Mouse (Mus musculus): ENCODE results near the gene Hoxb9. TPM values are rescaled to one million over a fixed set of nuclear protein-coding genes. Genes with fewer than 3 reads are reported as not detected.
A peak's percentile ranks its signal among the peaks of the same experiment; 100 is the strongest.

Gene Hoxb9
- polyA plus RNA-seq, 1 experiment from 2014 or later = 1.2 TPM

DNA sequence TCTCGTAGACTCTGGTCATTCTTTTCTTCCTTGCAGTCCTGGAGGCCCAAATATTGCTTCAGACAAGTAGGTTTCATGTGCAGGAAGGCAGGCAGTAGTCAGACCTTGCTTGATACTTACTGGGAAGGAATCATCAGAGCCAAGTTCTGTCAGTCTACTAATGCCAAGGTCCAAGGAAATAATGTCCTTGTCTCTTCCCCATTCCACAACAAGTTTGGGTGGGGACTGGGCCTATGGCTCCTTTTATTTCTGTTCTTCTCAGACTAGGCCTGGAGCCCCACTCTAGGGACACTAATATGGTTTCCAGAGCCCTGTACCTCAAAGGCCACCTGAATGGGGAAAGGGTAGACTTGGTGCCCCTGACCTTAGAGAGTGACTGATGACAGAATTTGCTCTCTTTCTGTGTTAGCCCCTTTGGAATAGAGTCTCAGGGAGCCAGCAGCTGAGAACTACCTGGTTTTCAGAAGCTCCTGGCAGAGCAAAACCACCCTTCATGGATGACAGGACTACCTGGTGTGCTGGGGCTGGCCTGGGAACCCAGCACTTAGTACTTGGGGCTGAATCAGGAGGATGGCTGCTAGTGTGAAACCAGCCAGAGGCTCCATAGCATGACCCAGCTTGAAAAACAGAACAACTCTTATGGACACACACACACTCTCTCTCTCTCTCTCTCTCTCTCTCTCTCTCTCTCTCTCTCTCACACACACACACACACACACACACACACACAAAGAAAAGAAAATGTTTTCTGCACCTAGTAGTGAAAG, 17.4 kb downstream of the Hoxb9 start:
- Histone ChIP-seq H3K9me3 (ENCODE audit: control insufficient read depth, low read length) (no peaks in the 10 kb centered on the region), H3K36me3 (ENCODE audit: control insufficient read depth, insufficient read depth, low read length) (no peaks in the 10 kb centered on the region), H3K4me1 (ENCODE audit: control insufficient read depth, insufficient read depth, low read length) (peaks cover 11% of the 10 kb centered on the region; the same call in 1 of the 2 replicates), H3K4me3 (ENCODE audit: low read length) (no peak overlapping the region), H3K9ac (ENCODE audit: low read depth, low read length) (no peak overlapping the region), H3K27ac (ENCODE audit: low read length) (no peak overlapping the region), H3K27me3 (replicated peaks; ENCODE audit: control insufficient read depth, insufficient read depth, low read length) (peaks cover 35% of the 10 kb centered on the region), H3K4me2 (ENCODE audit: low read depth, low read length) (no peak overlapping the region)
- no peak for ATAC-seq
- WGBS = 55% methylated on average over 1 of the region's 1 CpGs

DNA sequence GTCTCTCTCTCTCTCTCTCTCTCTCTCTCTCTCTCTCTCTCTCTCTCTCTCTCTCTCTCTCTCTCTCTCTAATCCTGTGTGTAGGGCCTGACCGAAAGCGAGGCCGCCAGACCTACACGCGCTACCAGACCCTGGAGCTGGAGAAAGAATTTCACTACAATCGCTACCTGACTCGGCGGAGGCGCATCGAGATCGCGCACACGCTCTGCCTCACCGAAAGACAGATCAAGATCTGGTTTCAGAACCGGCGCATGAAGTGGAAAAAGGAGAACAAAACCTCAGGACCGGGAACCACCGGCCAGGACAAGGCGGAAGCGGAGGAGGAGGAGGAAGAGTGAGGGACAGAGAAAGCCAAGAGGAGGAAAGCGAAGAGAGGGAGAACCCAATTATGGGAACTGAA, 18.0 kb downstream of the Hoxb9 start:
- ATAC-seq = no peak
- peaks cover 11% of the 10 kb centered on the region; the same call in 1 of the 2 replicates for H3K4me1 ChIP-seq (ENCODE audit: control insufficient read depth, insufficient read depth, low read length)
- peaks cover 33% of the 10 kb centered on the region for H3K27me3 ChIP-seq (replicated peaks; ENCODE audit: control insufficient read depth, insufficient read depth, low read length)
- no peaks in the 10 kb centered on the region for H3K9me3 ChIP-seq (ENCODE audit: control insufficient read depth, low read length)
- 36% methylated on average over 21 of the region's 21 CpGs for WGBS
- H3K36me3 ChIP-seq (ENCODE audit: control insufficient read depth, insufficient read depth, low read length) = no peaks in the 10 kb centered on the region
- no peak overlapping the region for H3K4me2 ChIP-seq (ENCODE audit: low read depth, low read length)
- no peak overlapping the region for H3K27ac ChIP-seq (ENCODE audit: low read length)
- no peak overlapping the region for H3K9ac ChIP-seq (ENCODE audit: low read depth, low read length)
- no peak overlapping the region for H3K4me3 ChIP-seq (ENCODE audit: low read length)

DNA sequence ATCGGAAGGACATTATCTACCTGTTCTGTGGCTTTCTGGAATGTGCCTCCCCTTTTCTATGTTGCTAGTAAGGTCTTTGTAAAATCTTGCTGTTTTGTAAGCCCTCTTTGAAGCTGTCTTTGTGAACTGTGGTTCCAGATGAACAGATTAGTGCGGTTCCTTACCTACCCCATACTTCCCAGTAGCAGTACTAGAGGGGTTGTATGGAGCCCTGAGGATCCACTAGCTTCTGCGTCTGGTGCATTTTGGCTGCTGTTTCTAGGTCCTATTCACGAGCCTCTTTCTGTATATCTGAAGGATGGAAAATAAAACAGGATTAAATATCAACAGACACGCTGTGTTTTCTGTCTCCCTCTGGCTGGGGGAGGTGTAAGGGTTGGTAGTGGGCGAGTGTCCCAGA, 18.6 kb downstream of the Hoxb9 start:
- Histone ChIP-seq H3K9ac (ENCODE audit: low read depth, low read length) (no peak overlapping the region), H3K9me3 (ENCODE audit: control insufficient read depth, low read length) (no peaks in the 10 kb centered on the region), H3K4me1 (ENCODE audit: control insufficient read depth, insufficient read depth, low read length) (peaks cover 11% of the 10 kb centered on the region; the same call in 1 of the 2 replicates), H3K27ac (ENCODE audit: low read length) (no peak overlapping the region), H3K36me3 (ENCODE audit: control insufficient read depth, insufficient read depth, low read length) (no peaks in the 10 kb centered on the region), H3K4me3 (ENCODE audit: low read length) (no peak overlapping the region), H3K27me3 (replicated peaks; ENCODE audit: control insufficient read depth, insufficient read depth, low read length) (peaks cover 33% of the 10 kb centered on the region), H3K4me2 (ENCODE audit: low read depth, low read length) (no peak overlapping the region)
- 36% methylated on average over 6 of the region's 6 CpGs for WGBS
- no peak for ATAC-seq

DNA sequence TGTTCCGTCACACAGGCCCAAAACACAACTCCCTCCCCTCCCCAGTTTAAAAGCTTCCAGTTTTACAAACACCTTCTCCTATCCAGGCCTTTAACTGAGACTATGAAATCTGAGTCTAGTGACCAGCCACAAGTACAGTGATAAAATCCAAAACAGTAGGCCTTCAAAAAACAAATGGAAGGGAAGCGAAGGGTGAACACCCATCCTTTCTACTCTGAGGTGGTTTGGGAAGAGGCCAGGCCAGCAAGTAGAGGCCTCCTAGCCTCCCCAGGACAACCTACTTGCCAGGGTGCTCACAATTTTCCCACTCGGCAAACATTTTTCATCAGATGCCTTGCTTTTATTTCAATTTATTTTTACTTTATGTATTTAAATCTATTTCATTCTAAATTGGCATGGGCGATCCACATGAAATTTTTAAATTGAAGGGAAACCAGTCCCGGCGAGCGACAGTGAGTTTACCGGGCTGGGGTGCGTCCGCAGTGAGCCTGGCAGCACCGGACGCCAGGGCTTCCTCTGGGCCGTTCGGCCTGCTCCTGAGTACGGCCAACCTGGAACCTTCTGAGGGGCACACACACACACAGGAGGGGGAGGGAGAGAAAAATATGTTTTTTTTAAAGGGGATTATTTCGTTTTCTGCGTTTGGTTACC, 19.6 kb downstream of the Hoxb9 start:
- ATAC-seq = no peak
- WGBS = 33% methylated on average over 17 of the region's 17 CpGs
- peaks cover 15% of the 10 kb centered on the region for H3K4me1 ChIP-seq (ENCODE audit: control insufficient read depth, insufficient read depth, low read length)
- no peak overlapping the region for H3K9ac ChIP-seq (ENCODE audit: low read depth, low read length)
- no peaks in the 10 kb centered on the region for H3K36me3 ChIP-seq (ENCODE audit: control insufficient read depth, insufficient read depth, low read length)
- no peak overlapping the region for H3K4me2 ChIP-seq (ENCODE audit: low read depth, low read length)
- H3K27me3 ChIP-seq (replicated peaks; ENCODE audit: control insufficient read depth, insufficient read depth, low read length) = peaks cover 37% of the 10 kb centered on the region
- no peaks in the 10 kb centered on the region for H3K9me3 ChIP-seq (ENCODE audit: control insufficient read depth, low read length)
- H3K4me3 ChIP-seq (ENCODE audit: low read length) = no peak overlapping the region
- no peak overlapping the region; the same call in 1 of the 2 replicates for H3K27ac ChIP-seq (ENCODE audit: low read length)

DNA sequence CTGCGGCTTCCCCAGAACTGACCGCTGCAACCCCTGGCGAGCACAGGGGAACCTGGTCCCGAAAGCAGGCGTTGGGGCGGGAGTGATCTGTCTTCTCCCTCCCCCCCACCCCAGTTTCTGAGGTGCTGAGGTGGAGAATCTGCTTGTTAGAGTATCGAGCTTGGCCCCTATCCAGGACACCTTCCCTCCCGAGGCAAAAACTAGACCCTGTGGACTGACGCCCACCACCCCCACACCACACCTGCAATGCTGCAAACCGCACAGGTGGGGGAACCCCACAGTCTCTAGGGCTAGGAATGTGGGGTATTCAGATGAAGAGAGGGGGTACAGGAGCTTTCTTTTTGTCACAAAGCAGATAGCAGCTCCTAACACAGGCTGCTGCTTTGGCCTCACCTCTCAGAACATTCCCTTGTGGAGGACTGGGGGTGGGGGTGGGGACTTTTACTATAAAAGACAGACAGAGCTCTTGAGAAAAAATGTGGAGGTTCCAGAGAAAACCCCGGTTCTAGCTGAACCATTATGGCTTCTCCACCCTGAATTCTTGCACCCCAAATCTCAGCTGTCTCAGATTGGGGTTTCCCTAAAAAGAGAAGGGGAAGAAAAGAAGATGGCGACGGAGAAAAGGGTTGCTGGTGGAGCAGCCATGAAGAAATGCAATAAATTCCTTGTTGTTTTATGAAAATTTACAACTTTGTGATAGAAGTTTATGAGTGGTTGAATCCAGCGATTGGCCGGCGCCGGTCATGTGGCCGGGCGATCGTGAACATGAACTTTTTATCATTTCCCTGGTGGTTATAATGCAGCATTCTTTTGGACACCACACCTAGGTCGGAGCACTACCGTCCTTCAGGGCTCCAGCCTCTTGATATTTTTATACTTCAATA, 20.7 kb downstream of the Hoxb9 start, which contains the start of gene Hoxb6:
Gene Hoxb6, plus strand, starts transcription at position 796 of the 884 bp plus-strand sequence.
- H3K9ac ChIP-seq (ENCODE audit: low read depth, low read length) = peak within 1 kb of the TSS; percentile 81
- WGBS = 9% methylated on average over 22 of the region's 22 CpGs
- peak within 1 kb of the TSS; percentile 65 for H3K4me2 ChIP-seq (ENCODE audit: low read depth, low read length)
- peaks cover 16% of the 10 kb centered on the region for H3K4me1 ChIP-seq (ENCODE audit: control insufficient read depth, insufficient read depth, low read length)
- H3K27me3 ChIP-seq (replicated peaks; ENCODE audit: control insufficient read depth, insufficient read depth, low read length) = peaks cover 39% of the 10 kb centered on the region
- no peaks in the 10 kb centered on the region for H3K36me3 ChIP-seq (ENCODE audit: control insufficient read depth, insufficient read depth, low read length)
- peak within 1 kb of the TSS; percentile 58 for H3K4me3 ChIP-seq (ENCODE audit: low read length)
- no peaks in the 10 kb centered on the region for H3K9me3 ChIP-seq (ENCODE audit: control insufficient read depth, low read length)
- H3K27ac ChIP-seq (ENCODE audit: low read length) = peak within 1 kb of the TSS; percentile 89
- ATAC-seq = peak; percentile 24; the same call in 1 of the 2 replicates

DNA sequence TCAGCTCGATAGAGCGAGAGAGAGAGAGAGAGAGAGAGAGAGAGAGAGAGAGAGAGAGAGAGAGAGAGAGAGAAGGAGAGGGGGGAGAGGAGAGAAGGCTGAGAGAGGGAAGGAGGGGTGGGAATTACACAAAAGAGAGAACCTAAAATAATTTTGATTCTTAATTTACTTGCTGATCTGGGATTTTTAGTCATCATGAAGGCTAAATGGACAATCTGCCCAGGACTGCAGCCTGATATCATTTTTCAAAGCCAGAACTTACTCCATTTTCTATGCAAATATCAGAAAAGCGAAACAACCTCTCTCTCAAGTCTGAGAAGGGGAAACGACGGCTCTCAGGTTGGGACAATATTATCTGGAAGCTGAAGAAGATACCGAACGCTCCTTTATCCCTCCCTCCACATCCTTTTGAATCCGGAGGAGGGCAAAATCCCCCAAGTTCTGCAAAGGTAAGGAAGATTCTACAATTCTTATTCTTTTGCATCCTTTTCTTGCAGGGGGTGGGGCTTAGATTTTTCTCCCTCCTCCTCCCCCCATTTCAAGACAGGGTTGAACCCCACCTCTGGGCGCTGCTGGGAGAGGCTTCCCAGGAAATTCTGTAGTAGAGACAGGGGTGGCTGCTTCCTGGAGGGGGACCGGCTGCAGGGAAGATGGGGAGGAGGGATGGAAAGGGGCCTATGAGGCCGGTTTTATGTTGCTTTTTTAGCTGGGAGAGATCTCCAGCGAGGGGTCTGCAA, 21.5 kb downstream of the Hoxb9 start:
- Histone ChIP-seq H3K36me3 (ENCODE audit: control insufficient read depth, insufficient read depth, low read length) (no peaks in the 10 kb centered on the region), H3K9me3 (ENCODE audit: control insufficient read depth, low read length) (no peaks in the 10 kb centered on the region), H3K4me1 (ENCODE audit: control insufficient read depth, insufficient read depth, low read length) (peaks cover 19% of the 10 kb centered on the region), H3K4me3 (ENCODE audit: low read length) (peak overlapping the region; percentile 58), H3K27ac (ENCODE audit: low read length) (peak overlapping the region; percentile 74), H3K27me3 (replicated peaks; ENCODE audit: control insufficient read depth, insufficient read depth, low read length) (peaks cover 42% of the 10 kb centered on the region), H3K4me2 (ENCODE audit: low read depth, low read length) (peak overlapping the region; percentile 65), H3K9ac (ENCODE audit: low read depth, low read length) (peak overlapping the region; percentile 81)
- 10% methylated on average over 12 of the region's 12 CpGs for WGBS
- no peak for ATAC-seq

DNA sequence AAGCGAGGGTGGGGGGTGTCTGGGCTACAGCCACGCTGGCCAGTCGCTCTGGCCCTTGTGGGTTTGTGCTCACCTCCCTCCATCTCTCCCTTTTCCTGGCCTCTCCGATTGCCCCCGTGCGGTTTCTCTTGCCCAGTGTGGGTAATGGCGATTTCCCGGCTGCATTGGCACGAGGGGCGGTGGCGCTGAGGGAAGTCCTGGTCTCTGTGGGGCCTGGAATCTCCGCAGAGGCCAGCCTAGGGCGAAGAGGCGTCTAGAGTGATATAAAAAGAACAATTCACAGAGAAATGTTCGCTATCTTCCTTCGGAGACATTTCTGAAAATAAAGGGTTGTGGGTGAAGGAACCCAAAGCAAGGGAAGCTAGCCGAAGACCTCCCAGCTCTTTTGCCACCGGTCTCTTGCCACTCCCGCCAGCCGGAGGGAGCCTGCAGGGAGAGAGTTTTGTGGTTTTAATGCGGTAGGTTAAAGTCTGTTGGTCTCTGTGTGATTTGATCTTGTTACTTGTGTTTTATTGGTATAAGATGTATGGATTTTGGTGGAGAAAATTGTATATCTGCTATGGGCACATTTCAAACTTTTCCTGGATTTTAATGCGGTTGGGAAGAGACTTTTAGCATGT, 22.2 kb downstream of the Hoxb9 start:
- Histone ChIP-seq H3K4me3 (ENCODE audit: low read length) (peak overlapping the region; percentile 58), H3K4me1 (ENCODE audit: control insufficient read depth, insufficient read depth, low read length) (peaks cover 20% of the 10 kb centered on the region), H3K4me2 (ENCODE audit: low read depth, low read length) (peak overlapping the region; percentile 65), H3K36me3 (ENCODE audit: control insufficient read depth, insufficient read depth, low read length) (no peaks in the 10 kb centered on the region), H3K27me3 (replicated peaks; ENCODE audit: control insufficient read depth, insufficient read depth, low read length) (peaks cover 42% of the 10 kb centered on the region), H3K9me3 (ENCODE audit: control insufficient read depth, low read length) (no peaks in the 10 kb centered on the region), H3K27ac (ENCODE audit: low read length) (peak overlapping the region; percentile 74), H3K9ac (ENCODE audit: low read depth, low read length) (peak overlapping the region; percentile 81)
- no peak for ATAC-seq
- 7% methylated on average over 22 of the region's 22 CpGs for WGBS

DNA sequence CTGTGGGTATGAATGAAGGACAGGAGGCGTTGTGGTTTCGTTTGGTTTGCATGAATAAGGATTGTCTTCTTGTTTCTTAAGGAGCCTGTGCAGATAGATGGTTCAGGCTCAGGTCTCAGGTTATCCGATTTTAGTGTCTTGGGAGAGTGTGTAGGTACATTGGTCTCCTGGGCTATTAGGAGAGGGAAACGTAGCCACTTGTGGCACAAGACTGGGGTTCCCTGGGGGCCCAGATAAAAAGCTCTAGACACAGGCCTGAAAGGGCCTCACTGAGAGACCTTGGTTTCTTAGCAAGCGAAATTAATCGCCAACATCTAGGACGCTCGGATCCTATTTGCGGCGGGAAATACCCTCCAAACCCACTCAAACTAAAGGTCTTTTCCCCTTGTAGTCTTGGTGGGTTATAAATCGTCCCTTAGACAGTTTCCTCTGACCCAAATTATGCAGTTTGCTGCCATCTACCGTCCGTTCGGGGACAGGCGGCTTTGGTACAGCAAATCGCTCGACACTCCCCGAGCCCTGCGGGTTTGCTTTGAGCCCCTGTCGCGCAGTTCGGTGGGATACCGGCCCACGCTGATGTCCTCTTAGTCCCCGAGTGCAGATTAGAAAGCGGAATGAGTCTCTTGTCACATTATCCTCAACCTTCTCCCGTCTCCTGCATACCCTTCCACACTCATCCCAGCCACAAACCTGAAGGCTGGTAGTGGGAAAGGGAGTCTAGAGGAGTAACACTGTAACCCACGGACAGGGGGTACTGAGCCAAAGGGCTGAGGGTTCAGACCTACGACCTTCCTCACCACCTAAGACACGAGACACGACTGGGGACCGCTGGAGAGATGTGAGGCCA, 23.2 kb downstream of the Hoxb9 start:
- Histone ChIP-seq H3K9me3 (ENCODE audit: control insufficient read depth, low read length) (no peaks in the 10 kb centered on the region), H3K27me3 (replicated peaks; ENCODE audit: control insufficient read depth, insufficient read depth, low read length) (peaks cover 46% of the 10 kb centered on the region), H3K9ac (ENCODE audit: low read depth, low read length) (peak overlapping the region; percentile 81), H3K27ac (ENCODE audit: low read length) (no peak overlapping the region), H3K4me3 (ENCODE audit: low read length) (peak overlapping the region; percentile 58), H3K36me3 (ENCODE audit: control insufficient read depth, insufficient read depth, low read length) (no peaks in the 10 kb centered on the region), H3K4me2 (ENCODE audit: low read depth, low read length) (peak overlapping the region; percentile 65), H3K4me1 (ENCODE audit: control insufficient read depth, insufficient read depth, low read length) (peaks cover 20% of the 10 kb centered on the region)
- WGBS = 2% methylated on average over 32 of the region's 32 CpGs
- ATAC-seq = peak; percentile 43; the same call in 1 of the 2 replicates

Data from intestine, embryonic 16.5 days (tissue).